Mouse (Mus musculus) MEL (cell line): ENCODE measurements at regions not wholly inside any gene's neighbourhood (a gene's known extent, or its start where the extent isn't known, plus 50 kb on each side); places are given as distances from the start of the nearest gene placed in this dataset.

Experiments
- DNase-seq: peaks from one replicate; pipeline ENCODE4 v3.0.0; 2011; ENCODE audit warnings: low read depth, low spot score
- H3K27ac ChIP-seq: 2 replicates; pipeline ENCODE4 v1.5.1; 2012; ENCODE audit warnings: low read depth, mild to moderate bottlenecking, control low read depth, low read length, moderate library complexity; ENCODE audit not compliant: control insufficient read depth
- H3K27me3 ChIP-seq, 2 experiments: fragments of 150-350 bp in 1 of 2; sonication (generic) in 1 of 2; 2 replicates each; pipeline ENCODE4 v1.6.1; 2012; ENCODE audit warnings: low read length in 2 of 2, mild to moderate bottlenecking in 2 of 2, improper control_type of control experiment in 1 of 2, moderate library complexity in 1 of 2; ENCODE audit not compliant: insufficient read depth in 2 of 2, control insufficient read depth in 1 of 2
- H3K36me3 ChIP-seq, 2 experiments: 2 replicates each; pipeline ENCODE4 v1.6.1; 2012 to 2014; ENCODE audit warnings: low read length in 2 of 2, improper control_type of control experiment in 1 of 2, inconsistent platforms in 1 of 2, mild to moderate bottlenecking in 1 of 2; ENCODE audit not compliant: insufficient read depth in 2 of 2, control insufficient read depth in 1 of 2
- H3K4me1 ChIP-seq, 2 experiments: fragments of 150-350 bp in 1 of 2; sonication (generic) in 1 of 2; 2 replicates each; pipeline ENCODE4 v1.6.1; 2012; ENCODE audit warnings: low read length in 2 of 2, improper control_type of control experiment in 1 of 2, mild to moderate bottlenecking in 1 of 2; ENCODE audit not compliant: insufficient read depth in 2 of 2, control insufficient read depth in 1 of 2
- H3K4me3 ChIP-seq, 2 experiments: fragments of 150-350 bp in 1 of 2; sonication (generic) in 1 of 2; 2 replicates each; pipeline ENCODE4 v1.5.1; 2012; ENCODE audit warnings: low read depth in 2 of 2, low read length in 2 of 2, mild to moderate bottlenecking in 2 of 2, moderate library complexity in 2 of 2, control low read depth in 1 of 2, improper control_type of control experiment in 1 of 2; ENCODE audit not compliant: control insufficient read depth in 1 of 2, insufficient read depth in 1 of 2
- H3K79me2 ChIP-seq: 2 replicates; pipeline ENCODE4 v1.6.1; 2012; ENCODE audit warnings: mild to moderate bottlenecking, low read length, moderate library complexity; ENCODE audit not compliant: control insufficient read depth, poor library complexity, insufficient read depth
- H3K9ac ChIP-seq: 2 replicates; pipeline ENCODE4 v1.6.1; 2012; ENCODE audit warnings: low read depth, mild to moderate bottlenecking, control low read depth, low read length, moderate library complexity; ENCODE audit not compliant: control insufficient read depth, poor library complexity, severe bottlenecking
- H3K9me3 ChIP-seq: fragments of 150-350 bp; sonication (generic); replicated peaks from 2 replicates; pipeline ENCODE4 v1.6.1; 2012; ENCODE audit warnings: mild to moderate bottlenecking, low read length, improper control_type of control experiment, moderate library complexity; ENCODE audit not compliant: insufficient read depth
- BHLHE40 ChIP-seq: IDR thresholded peaks from 2 replicates; pipeline ENCODE4 v1.6.1; 2012; ENCODE audit warnings: low read depth, mild to moderate bottlenecking, inconsistent platforms, low read length, improper control_type of control experiment, borderline replicate concordance
- CHD1 ChIP-seq: IDR thresholded peaks from 2 replicates; pipeline ENCODE4 v1.6.1; 2012; ENCODE audit warnings: low read depth, mild to moderate bottlenecking, inconsistent platforms, low read length, improper control_type of control experiment
- CTCF ChIP-seq, 3 experiments: IDR thresholded peaks in 2 of 3; conservative IDR thresholded peaks in 1 of 3; 2 replicates each; pipeline ENCODE4 v1.5.1; 2011 to 2012; ENCODE audit warnings: low read length in 3 of 3, low read depth in 2 of 3, mild to moderate bottlenecking in 2 of 3, improper control_type of control experiment in 1 of 3, inconsistent platforms in 1 of 3, mixed read lengths in 1 of 3, moderate library complexity in 1 of 3; ENCODE audit not compliant: control insufficient read depth in 1 of 3, insufficient read depth in 1 of 3, poor library complexity in 1 of 3, severe bottlenecking in 1 of 3
- E2F4 ChIP-seq: IDR thresholded peaks from 2 replicates; pipeline ENCODE4 v1.6.1; 2011; ENCODE audit warnings: low read depth, low read length, improper control_type of control experiment, borderline replicate concordance
- ETS1 ChIP-seq: IDR thresholded peaks from 2 replicates; pipeline ENCODE4 v1.6.1; 2012; ENCODE audit warnings: low read depth, mild to moderate bottlenecking, inconsistent platforms, low read length, improper control_type of control experiment, moderate library complexity
- JUND ChIP-seq: IDR thresholded peaks from 2 replicates; pipeline ENCODE4 v1.6.1; 2011; ENCODE audit warnings: low read depth, mild to moderate bottlenecking, improper control_type of control experiment, low read length
- KAT2A ChIP-seq: conservative IDR thresholded peaks from 2 replicates; pipeline ENCODE4 v1.6.1; 2012; ENCODE audit warnings: low read depth, low read length, improper control_type of control experiment, inconsistent platforms
- MAFK ChIP-seq: IDR thresholded peaks from 2 replicates; pipeline ENCODE4 v1.6.1; 2011; ENCODE audit warnings: low read depth, mild to moderate bottlenecking, low read length, improper control_type of control experiment, borderline replicate concordance
- MAX ChIP-seq: IDR thresholded peaks from 2 replicates; pipeline ENCODE4 v1.6.1; 2011; ENCODE audit warnings: low read length, improper control_type of control experiment
- MAZ ChIP-seq: IDR thresholded peaks from 2 replicates; pipeline ENCODE4 v1.6.1; 2012; ENCODE audit warnings: low read depth, mild to moderate bottlenecking, inconsistent platforms, low read length, improper control_type of control experiment
- MEF2A ChIP-seq: IDR thresholded peaks from 2 replicates; pipeline ENCODE4 v1.6.1; 2014; ENCODE audit warnings: low read depth, mild to moderate bottlenecking, inconsistent platforms, low read length, improper control_type of control experiment; ENCODE audit not compliant: poor library complexity, insufficient replicate concordance, severe bottlenecking; ENCODE audit errors: extremely low read depth
- MXI1 ChIP-seq: IDR thresholded peaks from 2 replicates; pipeline ENCODE4 v1.6.1; 2011; ENCODE audit warnings: mild to moderate bottlenecking, low read depth, low read length, improper control_type of control experiment
- MYB ChIP-seq: IDR thresholded peaks from 2 replicates; pipeline ENCODE4 v1.6.1; 2011; ENCODE audit warnings: mild to moderate bottlenecking, low read depth, low read length, improper control_type of control experiment
- NELFE ChIP-seq: IDR thresholded peaks from 2 replicates; pipeline ENCODE4 v1.6.1; 2011; ENCODE audit warnings: low read depth, low read length, improper control_type of control experiment
- NRF1 ChIP-seq: IDR thresholded peaks from 2 replicates; pipeline ENCODE4 v1.6.1; 2014; ENCODE audit warnings: low read depth, mild to moderate bottlenecking, inconsistent platforms, low read length, improper control_type of control experiment, moderate library complexity; ENCODE audit not compliant: poor library complexity, insufficient read depth, severe bottlenecking
- POLR2A ChIP-seq, 2 experiments: IDR thresholded peaks; 2 replicates each; pipeline ENCODE4 v1.6.1; 2011 to 2012; ENCODE audit warnings: low read length in 2 of 2, mild to moderate bottlenecking in 2 of 2, control low read depth in 1 of 2, improper control_type of control experiment in 1 of 2, low read depth in 1 of 2, moderate library complexity in 1 of 2; ENCODE audit not compliant: control insufficient read depth in 1 of 2, insufficient read depth in 1 of 2, poor library complexity in 1 of 2
- RCOR1 ChIP-seq: IDR thresholded peaks from 2 replicates; pipeline ENCODE4 v1.6.1; 2012; ENCODE audit warnings: low read depth, mild to moderate bottlenecking, inconsistent platforms, low read length, improper control_type of control experiment
- SMC3 ChIP-seq: IDR thresholded peaks from 2 replicates; pipeline ENCODE4 v1.6.1; 2011; ENCODE audit warnings: low read depth, low read length, improper control_type of control experiment
- TBP ChIP-seq: IDR thresholded peaks from 2 replicates; pipeline ENCODE4 v1.8.0; 2011; ENCODE audit warnings: low read depth, low read length, improper control_type of control experiment
- UBTF ChIP-seq: IDR thresholded peaks from 2 replicates; pipeline ENCODE4 v1.6.1; 2012; ENCODE audit warnings: low read depth, mild to moderate bottlenecking, inconsistent platforms, low read length, improper control_type of control experiment, moderate library complexity, borderline replicate concordance; ENCODE audit not compliant: insufficient read depth
- USF1 ChIP-seq: IDR thresholded peaks from 2 replicates; pipeline ENCODE4 v1.6.1; 2014; ENCODE audit warnings: low read depth, mild to moderate bottlenecking, inconsistent platforms, low read length, improper control_type of control experiment, moderate library complexity
- ZMIZ1 ChIP-seq: IDR thresholded peaks from 2 replicates; pipeline ENCODE4 v1.6.1; 2012; ENCODE audit warnings: low read depth, mild to moderate bottlenecking, inconsistent platforms, low read length, improper control_type of control experiment, moderate library complexity

DNA sequence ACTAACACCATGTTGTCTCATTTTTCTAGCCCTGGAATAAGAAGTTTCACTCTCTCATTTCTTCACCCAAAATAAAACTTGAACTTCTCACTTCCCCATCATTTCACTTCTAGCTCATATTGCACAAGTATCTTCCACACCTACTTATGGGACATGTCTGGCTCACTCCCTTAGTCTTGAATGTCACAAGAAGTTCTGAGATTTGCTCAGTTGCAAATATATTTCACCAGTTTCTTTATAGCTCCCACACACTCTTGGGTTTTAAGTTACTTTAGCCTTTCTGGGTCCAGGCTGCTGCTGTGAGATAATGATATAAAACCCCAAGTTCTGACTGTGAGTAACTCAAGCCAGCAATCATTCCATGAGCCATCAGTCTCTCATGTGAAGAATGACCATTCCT is 350.0 kb upstream of the Plxna2 start:
- Histone ChIP-seq H3K27ac (no peak overlapping the region), H3K4me3 (no peak overlapping the region), H3K4me1 (no peaks in the 10 kb centered on the region), H3K79me2 (no peaks in the 10 kb centered on the region), H3K36me3 (no peaks in the 10 kb centered on the region), H3K27me3 (no peaks in the 10 kb centered on the region), H3K9ac (no peak overlapping the region), H3K9me3 (no peaks in the 10 kb centered on the region)
- no peak for DNase-seq
- TF ChIP-seq MYB (no peak), UBTF (no peak), JUND (no peak), MAX (no peak), ZMIZ1 (no peak), NRF1 (no peak), ETS1 (no peak), RCOR1 (no peak), TBP (no peak), NELFE (no peak), E2F4 (no peak), BHLHE40 (no peak), CTCF (IDR thresholded peaks at IDR 0.05 in 2 of 3, conservative IDR thresholded peaks at IDR 0.05 in 1 of 3; ENCODE audit: control insufficient read depth in 1 of 3, insufficient read depth in 1 of 3, low read depth in 2 of 3, low read length in 3 of 3, poor library complexity in 1 of 3, severe bottlenecking in 1 of 3) (no peak), CHD1 (no peak), POLR2A (IDR thresholded peaks at IDR 0.05; ENCODE audit: control insufficient read depth in 1 of 2, insufficient read depth in 1 of 2, low read depth in 1 of 2, low read length in 2 of 2, poor library complexity in 1 of 2) (no peak), MAZ (no peak), SMC3 (no peak)

DNA sequence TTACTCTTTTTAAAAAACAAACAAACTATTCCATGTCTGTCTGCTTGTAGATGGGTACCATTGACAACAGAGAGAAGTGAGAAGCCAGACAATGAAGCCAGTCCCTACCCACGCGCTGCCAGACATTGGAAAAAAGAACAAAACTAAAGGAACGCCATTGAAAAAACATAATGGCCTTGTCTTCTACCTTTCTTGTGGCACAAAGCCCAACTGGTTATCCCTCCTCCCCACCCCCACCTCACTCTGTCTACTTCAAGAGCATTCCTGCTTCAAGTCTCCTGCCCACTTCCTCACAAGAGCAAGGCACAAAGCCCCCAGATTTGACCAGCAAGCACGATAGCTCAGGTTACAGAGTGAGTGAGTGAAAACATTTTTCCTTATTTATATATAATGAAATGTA is 355.6 kb upstream of the Plxna2 start:
- H3K9ac ChIP-seq: no peak overlapping the region
- no peak for DNase-seq
- H3K4me1 ChIP-seq: no peaks in the 10 kb centered on the region

More for the DNA sequence above, 355.6 kb upstream of the Plxna2 start:
- H3K4me3 ChIP-seq: no peak overlapping the region
- TF ChIP-seq MEF2A: no peak
- no peak for TF ChIP-seq USF1
- TF ChIP-seq MAFK: no peak
- TF ChIP-seq UBTF: no peak
- no peak for TF ChIP-seq KAT2A
- no peak for TF ChIP-seq JUND
- TF ChIP-seq MAX: no peak
- TF ChIP-seq MXI1: no peak
- TF ChIP-seq ETS1: no peak
- TF ChIP-seq MAZ: no peak
- H3K36me3 ChIP-seq: no peaks in the 10 kb centered on the region
- no peaks in the 10 kb centered on the region for H3K27me3 ChIP-seq
- no peaks in the 10 kb centered on the region for H3K9me3 ChIP-seq
- no peaks in the 10 kb centered on the region for H3K79me2 ChIP-seq
- H3K27ac ChIP-seq: no peak overlapping the region
